Mouse (Mus musculus) mouse trophoblast stem cell (cell line): ENCODE measurements around the gene Rbl1.
"Not testable (repeated sequence)": the region's sequence is repeated elsewhere in the genome, so short reads cannot be mapped to it uniquely, and the experiment has no call there.

Source experiments
- in situ Hi-C, 2 experiments: fragments of 300-500 bp; cut with MseI, MboI; formaldehyde crosslinking; loops; 2 replicates in 1 of 2; 3 replicates in 1 of 2; pipeline ENCODE4 v1.15.1; 2025

Rbl1 gene

GRCm38 (mm10) chr2:157204366-157205218 is at the start of gene Rbl1:
Gene Rbl1, minus strand, starts transcription at chr2:157204534.
- in situ Hi-C loops: no loop called here

GRCm38 (mm10) chr2:157248111-157248510 is 43.8 kb upstream of the Rbl1 start:
- in situ Hi-C loops: no loop called here

GRCm38 (mm10) chr2:157245603-157246002 is 41.3 kb upstream of the Rbl1 start:
- in situ Hi-C loops: no loop called here

GRCm38 (mm10) chr2:157245001-157245400 is 40.7 kb upstream of the Rbl1 start:
- in situ Hi-C loops: no loop called here

GRCm38 (mm10) chr2:157235946-157236345 is 31.6 kb upstream of the Rbl1 start:
- in situ Hi-C loops: no loop called here

- in situ Hi-C loops: not testable (repeated sequence)
These were observed 17.6 kb upstream of the Rbl1 start for GRCm38 (mm10) chr2:157221916-157222315.

GRCm38 (mm10) chr2:157220108-157220507 is 15.8 kb upstream of the Rbl1 start:
- in situ Hi-C loops: no loop called here

GRCm38 (mm10) chr2:157211731-157212130 is 7.4 kb upstream of the Rbl1 start:
- in situ Hi-C loops: no loop called here

- in situ Hi-C loops: no loop called here
These were observed 622 bp downstream of the Rbl1 start for GRCm38 (mm10) chr2:157203459-157204365.

GRCm38 (mm10) chr2:157203026-157203425 is 1.3 kb downstream of the Rbl1 start:
- in situ Hi-C loops: no loop called here

- in situ Hi-C loops: no loop called here
These were observed 2.0 kb downstream of the Rbl1 start for GRCm38 (mm10) chr2:157202361-157202760.

- in situ Hi-C loops: no loop called here
These were observed 3.1 kb downstream of the Rbl1 start for GRCm38 (mm10) chr2:157201081-157201830.

GRCm38 (mm10) chr2:157198405-157198804 is 5.9 kb downstream of the Rbl1 start:
- in situ Hi-C loops: not testable (repeated sequence)

- in situ Hi-C loops: no loop called here
These were observed 13.7 kb downstream of the Rbl1 start for GRCm38 (mm10) chr2:157190651-157191050.

- in situ Hi-C loops: no loop called here
These were observed 17.1 kb downstream of the Rbl1 start for GRCm38 (mm10) chr2:157187223-157187622.

GRCm38 (mm10) chr2:157186504-157186903 is 17.8 kb downstream of the Rbl1 start:
- in situ Hi-C loops: no loop called here

- in situ Hi-C loops: no loop called here
These were observed 19.2 kb downstream of the Rbl1 start for GRCm38 (mm10) chr2:157185022-157185660.

- in situ Hi-C loops: no loop called here
These were observed 26.2 kb downstream of the Rbl1 start for GRCm38 (mm10) chr2:157178167-157178566.

GRCm38 (mm10) chr2:157176248-157176647 is 28.1 kb downstream of the Rbl1 start:
- in situ Hi-C loops: no loop called here

- in situ Hi-C loops: no loop called here
These were observed 29.9 kb downstream of the Rbl1 start for GRCm38 (mm10) chr2:157174416-157174815.

GRCm38 (mm10) chr2:157173555-157173954 is 30.8 kb downstream of the Rbl1 start:
- in situ Hi-C loops: no loop called here
